Mouse (Mus musculus) forebrain, embryonic 16.5 days (tissue): Measurements from ENCODE around the gene Prex1. TPM values are rescaled to one million over a fixed set of nuclear protein-coding genes. Genes with fewer than 3 reads are reported as not detected.

Experiments
- ATAC-seq: fragments of 200-750 bp; cut with Nextera tagmentation; 2 replicates; pipeline ENCODE4 v1.8.0; 2017; ENCODE audit warnings: mild to moderate bottlenecking, moderate library complexity
- H3K27ac ChIP-seq: fragments of 300-500 bp; sonication (generic); 2 replicates; pipeline ENCODE4 v1.5.1; 2014; ENCODE audit warnings: low read length, control low read depth
- H3K27me3 ChIP-seq: fragments of 300-500 bp; sonication (generic); replicated peaks from 2 replicates; pipeline ENCODE4 v1.6.1; 2014; ENCODE audit warnings: low read length; ENCODE audit not compliant: control insufficient read depth, insufficient read depth
- H3K36me3 ChIP-seq: fragments of 300-500 bp; sonication (generic); 2 replicates; pipeline ENCODE4 v1.6.1; 2014; ENCODE audit not compliant: control insufficient read depth, insufficient read depth
- H3K4me1 ChIP-seq: fragments of 300-500 bp; sonication (generic); replicated peaks from 2 replicates; pipeline ENCODE4 v1.6.1; 2014; ENCODE audit warnings: low read length; ENCODE audit not compliant: control insufficient read depth, insufficient read depth
- H3K4me2 ChIP-seq: fragments of 300-500 bp; sonication (generic); 2 replicates; pipeline ENCODE4 v1.6.1; 2014; ENCODE audit warnings: mild to moderate bottlenecking, low read length, control low read depth
- H3K4me3 ChIP-seq: fragments of 300-500 bp; sonication (generic); replicated peaks from 2 replicates; pipeline ENCODE4 v1.5.1; 2014; ENCODE audit warnings: mild to moderate bottlenecking, low read length, control low read depth
- H3K9ac ChIP-seq: fragments of 300-500 bp; sonication (generic); replicated peaks from 2 replicates; pipeline ENCODE4 v1.6.1; 2014; ENCODE audit warnings: low read depth, low read length, control low read depth
- H3K9me3 ChIP-seq: fragments of 300-500 bp; sonication (generic); 2 replicates; pipeline ENCODE4 v1.6.1; 2016; ENCODE audit warnings: low read length; ENCODE audit not compliant: control insufficient read depth
- WGBS: fragments of 180-500 bp; shearing (Covaris S2); extraction: QIAGEN DNeasy Blood & Tissue Kit; methylation state at CpG from one replicate; pipeline ENCODE4 v1.1.7; 2014; 5-methylcytosine and 5-hydroxymethylcytosine counted together
- polyA plus RNA-seq: library from polyadenylated mRNA; unstranded; fragments of >200 nt; fragmentation: Nextera tagmentation; extraction: Ambion mirVana; gene quantifications from 2 replicates; pipeline ENCODE4 v1.2.1, GENCODE M21; 2015

Gene Prex1
- polyA plus RNA-seq, 1 experiment from 2014 or later = 38.5 TPM

DNA sequence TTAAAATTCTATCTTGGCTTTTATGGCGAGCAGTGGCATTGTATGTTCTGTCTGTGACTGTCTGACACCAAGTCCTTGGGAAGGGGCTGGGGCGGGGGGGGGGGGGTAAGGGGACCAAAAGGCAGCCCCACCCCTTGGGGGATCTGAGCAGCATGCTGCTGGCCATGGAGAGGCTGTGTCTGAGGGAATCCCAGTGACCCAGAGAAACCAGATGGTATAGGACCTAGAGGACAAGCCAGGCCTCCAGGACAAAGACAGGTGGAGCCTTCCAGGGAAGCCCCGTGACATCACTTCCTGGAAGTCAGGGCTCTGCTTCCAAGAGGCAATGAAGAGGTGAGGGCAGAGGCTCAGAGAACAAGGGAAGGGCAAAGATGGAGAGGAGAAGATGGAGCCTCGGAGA, 168.1 kb downstream of the Prex1 start:
- Histone ChIP-seq H3K27me3 (no peaks in the 10 kb centered on the region; the same call in 1 of the 2 replicates), H3K9me3 (no peaks in the 10 kb centered on the region), H3K4me3 (no peak overlapping the region), H3K4me2 (no peak overlapping the region), H3K27ac (no peak overlapping the region), H3K36me3 (no peaks in the 10 kb centered on the region), H3K9ac (no peak overlapping the region), H3K4me1 (peaks cover 26% of the 10 kb centered on the region)
- ATAC-seq = no peak
- WGBS = 79% methylated on average over 4 of the region's 4 CpGs

DNA sequence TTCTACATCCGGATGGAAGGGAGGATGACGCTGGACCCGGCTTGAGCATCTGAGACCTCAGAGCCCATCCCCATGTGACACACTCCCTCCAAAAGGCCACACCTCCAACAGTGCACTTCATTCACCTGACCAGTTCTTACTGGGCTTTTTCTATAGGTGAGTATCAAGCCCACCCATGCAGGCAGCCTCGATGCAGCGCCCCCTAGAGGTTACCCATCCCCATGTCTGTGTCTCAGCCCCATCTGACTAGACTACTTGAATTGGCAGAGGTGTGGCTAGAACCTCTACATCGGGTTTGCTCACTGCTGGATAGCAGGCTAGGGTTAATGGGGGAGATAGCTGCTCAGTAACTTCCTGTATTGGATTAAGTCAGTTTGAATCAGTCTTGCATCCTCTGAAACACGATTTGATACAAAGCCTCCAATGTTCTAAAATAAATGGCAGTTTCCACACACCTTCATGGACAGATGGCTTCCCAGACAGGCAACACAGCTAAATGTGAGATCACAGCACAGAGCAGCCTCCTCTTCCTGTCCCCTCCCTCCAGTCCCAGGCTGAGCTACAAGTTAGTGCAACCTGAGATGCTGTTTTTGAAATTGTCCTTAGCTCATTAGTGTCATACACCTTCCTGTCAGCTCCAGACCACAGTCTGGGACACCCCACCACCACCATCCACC, 168.9 kb downstream of the Prex1 start:
- Histone ChIP-seq H3K4me1 (peaks cover 18% of the 10 kb centered on the region), H3K36me3 (no peaks in the 10 kb centered on the region), H3K9ac (no peak overlapping the region), H3K9me3 (no peaks in the 10 kb centered on the region), H3K4me3 (no peak overlapping the region), H3K27me3 (no peaks in the 10 kb centered on the region; the same call in 1 of the 2 replicates), H3K27ac (no peak overlapping the region), H3K4me2 (no peak overlapping the region)
- WGBS = 58% methylated on average over 7 of the region's 7 CpGs
- no peak for ATAC-seq

DNA sequence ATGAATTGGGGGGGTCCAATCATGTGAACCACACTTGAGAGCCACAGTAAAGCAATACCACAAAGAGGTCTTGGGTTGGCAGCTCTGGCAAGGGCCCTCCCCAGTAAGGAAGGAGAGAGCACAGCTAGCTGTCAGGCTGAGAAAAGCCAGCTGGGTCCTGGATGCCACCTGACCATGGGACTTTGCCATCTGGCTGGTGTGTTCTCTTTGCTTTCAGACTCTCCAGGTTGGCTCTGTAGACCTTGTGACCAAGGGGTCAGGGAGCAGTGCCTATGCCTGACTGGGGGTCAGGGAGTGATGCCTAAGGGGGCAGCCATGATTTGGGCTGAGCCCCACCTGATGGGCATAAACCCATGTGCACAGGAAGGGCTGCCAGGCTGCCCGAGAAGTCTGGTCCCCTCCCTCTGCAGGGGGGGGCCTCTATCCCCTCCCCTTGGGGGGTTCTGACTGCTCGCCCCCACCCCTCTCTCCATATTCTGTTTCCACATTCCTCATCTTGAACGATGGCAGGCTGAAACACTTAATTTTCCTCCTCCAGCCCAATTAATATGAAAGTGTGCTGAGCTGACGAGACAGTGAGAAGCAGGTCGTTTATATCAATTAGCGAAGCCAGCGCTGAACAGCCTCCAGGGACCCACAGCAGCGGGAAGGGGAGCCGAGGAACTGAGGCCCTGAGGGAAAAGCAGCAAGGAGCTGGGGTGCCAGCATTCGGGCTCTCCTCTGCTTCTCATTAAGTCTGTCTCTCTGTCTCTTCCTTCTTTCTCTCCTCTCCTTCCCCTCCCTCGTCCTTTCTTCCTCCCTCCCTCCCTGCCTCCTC, 172.3 kb downstream of the Prex1 start:
- no peak overlapping the region for H3K4me3 ChIP-seq
- H3K36me3 ChIP-seq = no peaks in the 10 kb centered on the region
- H3K27ac ChIP-seq = no peak overlapping the region; the same call in 1 of the 2 replicates
- peak overlapping the region; percentile 14; the same call in 1 of the 2 replicates for H3K4me2 ChIP-seq
- no peaks in the 10 kb centered on the region for H3K9me3 ChIP-seq
- peaks cover 13% of the 10 kb centered on the region for H3K4me1 ChIP-seq
- peak; percentile 47 for ATAC-seq
- WGBS = 5% methylated on average over 11 of the region's 11 CpGs
- no peaks in the 10 kb centered on the region; the same call in 1 of the 2 replicates for H3K27me3 ChIP-seq
- H3K9ac ChIP-seq = no peak overlapping the region

DNA sequence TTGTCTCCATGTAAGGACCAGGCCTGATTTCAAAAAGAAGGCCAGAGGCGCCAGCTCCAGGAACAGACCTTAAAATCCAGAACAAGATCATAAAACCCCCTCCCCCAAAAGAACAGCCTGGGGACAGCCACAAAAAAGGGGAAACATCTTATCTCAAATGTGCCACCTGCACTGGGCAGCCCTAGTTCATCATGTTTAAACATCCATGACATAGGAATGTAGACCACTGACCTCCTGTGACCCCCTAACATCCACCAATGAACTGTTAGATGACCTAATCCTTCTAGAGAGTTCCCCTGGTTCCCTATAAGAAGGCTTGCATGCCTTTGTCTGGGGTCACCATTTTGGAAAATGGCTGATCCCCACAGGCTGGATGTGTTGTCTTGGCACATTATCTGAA, 173.4 kb downstream of the Prex1 start:
- H3K4me2 ChIP-seq = no peak overlapping the region
- ATAC-seq = no peak
- no peaks in the 10 kb centered on the region for H3K9me3 ChIP-seq
- WGBS = 94% methylated on average over 1 of the region's 1 CpGs
- H3K36me3 ChIP-seq = no peaks in the 10 kb centered on the region
- no peak overlapping the region for H3K9ac ChIP-seq
- H3K4me1 ChIP-seq = peaks cover 13% of the 10 kb centered on the region
- no peak overlapping the region for H3K4me3 ChIP-seq
- H3K27me3 ChIP-seq = no peaks in the 10 kb centered on the region; the same call in 1 of the 2 replicates
- no peak overlapping the region for H3K27ac ChIP-seq

DNA sequence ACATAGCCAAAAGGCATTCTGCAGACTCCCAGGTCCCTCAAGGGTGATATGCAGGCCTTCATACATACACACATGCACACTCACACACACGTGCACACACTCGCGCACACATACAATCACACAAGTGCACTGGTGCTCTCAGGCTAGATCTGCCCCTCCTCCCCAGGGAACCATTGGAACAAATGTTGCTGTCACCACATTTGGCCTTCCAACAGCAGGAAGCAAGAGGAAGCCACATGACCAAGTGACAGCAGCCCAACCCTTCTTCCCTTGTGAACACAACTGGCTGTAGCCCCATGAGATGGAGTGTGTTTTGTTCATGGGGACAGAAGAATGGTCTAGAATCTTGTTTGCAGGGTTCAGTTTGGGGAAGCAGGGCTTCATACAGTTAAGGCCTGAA, 176.7 kb downstream of the Prex1 start:
- Histone ChIP-seq H3K27ac (no peak overlapping the region), H3K4me1 (peaks cover 12% of the 10 kb centered on the region), H3K9me3 (no peaks in the 10 kb centered on the region), H3K27me3 (no peaks in the 10 kb centered on the region), H3K36me3 (no peaks in the 10 kb centered on the region), H3K4me2 (no peak overlapping the region), H3K4me3 (no peak overlapping the region), H3K9ac (no peak overlapping the region)
- no peak for ATAC-seq
- 95% methylated on average over 3 of the region's 3 CpGs for WGBS

DNA sequence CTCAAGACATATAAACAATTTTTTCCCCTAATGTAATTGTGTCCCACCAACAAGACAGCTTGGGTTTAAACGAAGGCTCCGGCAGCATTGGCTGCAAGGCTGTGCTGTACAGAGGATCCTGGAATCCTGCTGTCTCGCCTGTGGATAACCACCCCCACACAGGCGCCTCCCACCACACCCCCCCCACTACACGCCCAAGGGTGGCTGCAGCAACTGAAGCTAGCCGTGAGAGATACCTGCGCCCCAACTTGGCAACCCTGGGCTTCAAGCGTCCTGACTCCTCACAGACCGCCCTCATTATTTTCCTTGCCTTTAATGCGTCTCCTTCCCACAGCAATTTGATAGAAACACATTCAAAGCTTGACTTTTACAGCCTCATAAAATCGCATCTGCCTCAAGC, 178.1 kb downstream of the Prex1 start:
- WGBS = 91% methylated on average over 11 of the region's 11 CpGs
- no peak overlapping the region for H3K4me2 ChIP-seq
- H3K9me3 ChIP-seq = no peaks in the 10 kb centered on the region; the same call in 1 of the 2 replicates
- no peak overlapping the region for H3K9ac ChIP-seq
- no peaks in the 10 kb centered on the region for H3K27me3 ChIP-seq
- H3K4me3 ChIP-seq = no peak overlapping the region
- H3K27ac ChIP-seq = no peak overlapping the region
- H3K36me3 ChIP-seq = no peaks in the 10 kb centered on the region
- ATAC-seq = no peak
- H3K4me1 ChIP-seq = no peaks in the 10 kb centered on the region

DNA sequence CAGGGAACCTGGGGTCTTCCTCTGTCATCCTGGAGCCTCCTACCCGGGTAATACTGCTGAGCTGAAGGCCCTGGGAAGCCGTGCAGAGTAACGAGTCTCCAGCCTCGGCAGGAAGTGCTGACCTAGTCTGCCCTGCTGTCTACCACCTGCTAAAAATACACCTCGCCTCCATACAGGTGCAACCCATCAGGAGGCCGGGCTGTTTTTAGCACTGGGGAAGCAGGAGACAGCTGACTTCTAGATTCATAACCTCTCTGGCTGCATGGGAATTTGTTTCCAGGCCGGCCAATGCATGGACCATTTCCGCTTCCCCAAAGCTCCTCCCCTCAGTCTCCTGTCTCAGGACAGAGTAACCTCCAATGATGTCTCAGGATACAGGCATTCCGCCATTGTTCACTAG, 187.4 kb downstream of the Prex1 start:
- H3K4me1 ChIP-seq = peaks cover 10% of the 10 kb centered on the region
- H3K9me3 ChIP-seq = peaks cover 2% of the 10 kb centered on the region
- ATAC-seq = no peak
- H3K27ac ChIP-seq = no peak overlapping the region
- H3K4me3 ChIP-seq = no peak overlapping the region
- H3K9ac ChIP-seq = no peak overlapping the region
- peaks cover 14% of the 10 kb centered on the region for H3K27me3 ChIP-seq
- H3K4me2 ChIP-seq = no peak overlapping the region
- H3K36me3 ChIP-seq = no peaks in the 10 kb centered on the region
- 90% methylated on average over 9 of the region's 9 CpGs for WGBS

DNA sequence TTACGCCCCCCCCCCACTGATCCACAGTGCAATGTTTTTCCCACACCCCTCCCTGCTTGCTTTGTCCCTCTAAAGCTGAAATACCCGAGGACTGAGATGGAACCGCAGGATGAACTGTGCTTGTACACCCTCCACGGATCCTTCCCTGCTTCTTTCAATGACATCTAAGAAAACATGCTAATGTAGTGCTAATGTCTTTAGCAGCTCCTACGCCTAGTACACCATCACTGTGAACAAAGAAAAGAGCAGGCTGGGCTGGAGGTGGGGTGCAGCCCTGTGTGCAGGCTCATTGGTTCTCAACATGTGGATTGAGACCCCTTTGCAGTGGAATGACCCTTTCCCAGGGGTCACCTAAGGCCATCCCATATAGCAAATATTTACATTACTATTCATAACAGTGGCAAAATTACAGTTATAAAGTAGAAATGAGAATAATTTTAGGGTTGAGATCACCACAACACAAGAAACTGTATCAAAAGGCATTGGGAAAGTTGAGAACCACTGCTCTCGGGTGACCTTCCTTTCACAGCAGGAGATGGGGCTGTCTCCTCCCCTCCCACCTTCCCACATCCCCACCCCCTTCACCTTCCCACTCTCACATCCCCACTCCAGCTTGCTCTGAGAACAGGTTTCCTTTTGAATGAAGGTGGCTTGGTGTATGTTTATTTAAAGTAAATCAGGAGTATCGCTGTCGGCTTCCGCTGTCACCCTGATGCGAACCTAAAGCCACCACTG, 190.3 kb downstream of the Prex1 start:
- 67% methylated on average over 10 of the region's 10 CpGs for WGBS
- H3K4me2 ChIP-seq = no peak overlapping the region
- H3K4me1 ChIP-seq = peaks cover 10% of the 10 kb centered on the region
- no peak overlapping the region for H3K27ac ChIP-seq
- H3K4me3 ChIP-seq = no peak overlapping the region
- no peak for ATAC-seq
- H3K27me3 ChIP-seq = peaks cover 28% of the 10 kb centered on the region
- H3K9ac ChIP-seq = no peak overlapping the region
- H3K9me3 ChIP-seq = 0 out of 2 replicates have a peak, but pooled peaks cover 3% of the 10 kb centered on the region
- no peaks in the 10 kb centered on the region for H3K36me3 ChIP-seq

DNA sequence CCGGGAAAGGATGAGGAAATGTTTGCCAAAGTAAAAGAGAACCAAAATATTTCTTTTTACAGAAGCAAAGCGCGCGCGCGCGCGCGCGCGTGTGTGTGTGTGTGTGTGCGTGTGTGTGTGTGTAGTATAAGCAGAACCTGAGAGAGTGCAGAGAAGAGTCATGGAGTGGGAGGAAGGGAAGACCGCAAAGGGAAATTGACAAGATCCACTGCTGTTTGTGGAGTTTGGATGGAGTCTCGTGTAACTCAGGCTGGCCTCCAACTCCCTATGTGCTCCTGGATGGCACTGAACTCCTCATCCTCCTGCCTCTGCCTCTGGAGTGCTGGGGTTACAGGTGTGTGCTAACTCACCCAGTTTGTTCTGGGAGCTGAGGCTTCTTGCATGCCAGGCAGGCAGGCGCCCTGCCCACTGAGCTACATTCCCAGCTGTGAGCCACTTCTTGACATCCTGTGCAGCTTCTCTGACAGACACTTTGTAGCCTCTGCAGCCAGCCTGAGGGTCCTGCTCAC, 191.0 kb downstream of the Prex1 start:
- ATAC-seq = no peak
- H3K4me3 ChIP-seq = no peak overlapping the region
- H3K27me3 ChIP-seq = peaks cover 30% of the 10 kb centered on the region
- no peak overlapping the region for H3K9ac ChIP-seq
- H3K36me3 ChIP-seq = no peaks in the 10 kb centered on the region
- 70% methylated on average over 15 of the region's 15 CpGs for WGBS
- no peak overlapping the region for H3K4me2 ChIP-seq
- H3K9me3 ChIP-seq = 0 out of 2 replicates have a peak, but pooled peaks cover 3% of the 10 kb centered on the region
- H3K27ac ChIP-seq = no peak overlapping the region
- H3K4me1 ChIP-seq = peaks cover 13% of the 10 kb centered on the region
